Mouse (Mus musculus) heart, postnatal 14 days (tissue): ENCODE results near the gene Siah2. TPM values are rescaled to one million over a fixed set of nuclear protein-coding genes. Genes with fewer than 3 reads are reported as not detected.

Experiments
- DNase-seq, 2 experiments: peaks; one replicate each; pipeline ENCODE4 v3.0.0; 2021 to 2022
- intact Hi-C: fragments of 180-260 bp; cut with DNase I; formaldehyde crosslinking; loops from one replicate; pipeline ENCODE4 v1.15.1; 2025
- total RNA-seq, 2 experiments: library from RNA; stranded (reverse); gene quantifications; 2 replicates each; pipeline ENCODE4 v1.2.3; 2021

The Siah2 gene
- total RNA-seq, 2 experiments from 2014 or later = 13.9 to 14.2 TPM

- intact Hi-C loops = loop anchor here (10.0 kb wide), 1 partner anchor 282 kb away; the partner anchor contains the start of gene Tsc22d2
- no peak for DNase-seq
Measured at GRCm38 (mm10) chr3:58696806-58697205, 4.6 kb upstream of the Siah2 start.

GRCm38 (mm10) chr3:58695507-58695906, 3.3 kb upstream of the Siah2 start:
- intact Hi-C loops = loop anchor here (10.0 kb wide), 1 partner anchor 281 kb away; the partner anchor contains the start of gene Tsc22d2
- no peak for DNase-seq

DNA sequence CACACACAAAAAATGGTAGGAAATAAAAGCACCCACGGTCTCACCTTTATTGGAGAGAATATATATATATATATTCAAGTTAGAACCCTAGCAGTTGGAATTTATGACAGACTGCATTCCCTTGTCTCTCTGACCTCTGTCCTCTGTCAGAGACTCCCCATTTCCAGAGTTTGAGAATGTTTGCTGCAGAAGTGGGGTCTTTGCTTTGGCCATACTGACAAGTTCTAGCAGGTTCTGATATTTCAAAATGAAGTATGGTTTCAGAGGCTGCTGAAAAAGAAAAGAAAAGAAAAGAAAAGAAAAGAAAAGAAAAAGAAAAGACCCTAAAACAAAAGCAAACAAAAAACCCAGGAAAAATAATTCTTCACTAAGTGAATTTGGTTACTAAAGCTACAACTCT, 2.8 kb upstream of the Siah2 start:
- intact Hi-C loops = loop anchor here (10.0 kb wide), 1 partner anchor 280 kb away; the partner anchor contains the start of gene Tsc22d2
- DNase-seq = no peak

DNA sequence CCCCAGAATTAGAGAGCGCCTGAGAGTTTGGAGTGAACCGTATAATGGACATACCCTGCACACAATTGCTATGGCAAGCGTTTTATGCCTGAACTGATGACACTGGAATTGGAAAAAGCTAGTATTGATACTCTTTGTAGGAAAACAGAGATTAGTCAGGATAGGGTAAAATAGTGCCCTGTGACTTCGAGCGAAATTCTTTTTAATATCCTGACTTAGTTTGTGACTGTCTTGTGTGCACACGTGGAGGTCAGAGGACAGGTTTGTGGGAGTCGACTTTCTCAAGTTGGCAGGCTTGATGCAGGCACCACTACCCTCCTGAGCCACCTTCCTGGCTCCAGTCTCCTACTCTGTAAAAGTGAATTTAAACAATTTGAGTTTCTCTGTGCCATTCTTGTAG, 1.1 kb upstream of the Siah2 start:
- no peak for DNase-seq
- intact Hi-C loops = loop anchor here (5.0 to 10.0 kb wide), 3 partner anchors 36 to 279 kb away; partner anchors contain the start of genes Selenot and Tsc22d2

- DNase-seq = peak; percentile 39 to 45
- intact Hi-C loops = loop anchor here (5.0 to 10.0 kb wide), 3 partner anchors 34 to 277 kb away; partner anchors contain the start of genes Selenot and Tsc22d2
Measured at GRCm38 (mm10) chr3:58691374-58691939, 743 bp downstream of the Siah2 start.

DNA sequence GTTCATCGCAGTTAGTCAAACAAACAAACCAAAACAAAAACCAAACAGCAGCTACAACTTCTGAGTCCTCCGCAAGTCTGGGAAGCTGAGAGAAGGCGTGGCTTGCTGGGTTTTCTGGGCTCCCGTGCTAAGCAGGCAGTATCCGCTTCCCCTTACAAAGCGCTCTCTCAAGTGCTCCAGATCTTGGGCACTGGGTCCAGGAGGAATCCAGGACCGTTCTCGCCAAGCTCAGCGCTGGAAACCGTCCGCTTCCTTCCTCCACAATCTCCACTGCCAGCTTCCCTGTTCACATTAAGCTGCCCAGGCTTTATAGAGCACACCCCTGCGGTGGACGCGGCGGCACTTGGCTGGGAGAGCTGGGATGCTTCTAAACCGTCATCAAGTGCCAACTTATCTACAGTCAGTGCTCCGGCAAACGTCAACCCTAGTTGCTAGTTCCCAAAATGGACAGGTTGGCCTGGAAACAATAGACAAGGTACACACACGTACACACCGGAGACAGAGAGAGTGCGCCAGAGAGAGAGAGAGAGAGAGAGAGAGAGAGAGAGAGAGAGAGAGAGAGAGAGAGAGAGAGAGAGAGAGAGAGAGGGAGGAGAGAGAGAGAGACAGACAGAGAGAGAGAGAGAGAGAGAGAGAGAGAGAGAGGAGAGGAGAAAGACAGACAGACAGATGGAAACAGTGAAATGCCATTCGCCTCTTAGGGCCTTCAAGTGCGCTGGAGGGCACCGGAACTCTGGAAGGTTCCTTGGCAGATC, 1.4 kb downstream of the Siah2 start:
- peak; percentile 61 to 66 for DNase-seq
- intact Hi-C loops = loop anchor here (5.0 to 10.0 kb wide), 3 partner anchors 33 to 276 kb away; partner anchors contain the start of genes Selenot and Tsc22d2

DNA sequence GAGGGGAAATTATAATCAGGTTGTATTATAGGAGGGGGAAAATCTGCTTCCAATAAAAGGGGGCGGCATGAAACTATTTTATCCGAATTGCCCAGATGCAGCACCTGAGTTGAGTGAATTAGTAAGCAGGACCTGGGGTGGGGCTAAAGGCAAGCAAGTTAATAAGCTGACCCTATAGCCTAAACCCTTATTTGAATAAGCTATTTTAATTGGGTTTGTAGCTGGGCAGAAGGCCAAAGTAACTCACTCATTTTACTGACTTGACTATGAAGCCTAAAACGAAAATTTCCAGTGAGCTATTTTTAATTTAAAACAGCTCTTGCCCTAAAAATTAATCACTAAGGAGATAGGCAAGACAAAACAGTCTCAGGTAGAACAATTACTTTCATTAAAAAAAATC, 2.5 kb downstream of the Siah2 start:
- intact Hi-C loops = loop anchor here (5.0 to 10.0 kb wide), 3 partner anchors 32 to 275 kb away; partner anchors contain the start of genes Selenot and Tsc22d2
- no peak for DNase-seq

- no peak for DNase-seq
- intact Hi-C loops = no loop called here
Measured at GRCm38 (mm10) chr3:58689105-58689504, 3.1 kb downstream of the Siah2 start.

GRCm38 (mm10) chr3:58688551-58688950, 3.6 kb downstream of the Siah2 start:
- no peak for DNase-seq
- intact Hi-C loops = no loop called here

DNA sequence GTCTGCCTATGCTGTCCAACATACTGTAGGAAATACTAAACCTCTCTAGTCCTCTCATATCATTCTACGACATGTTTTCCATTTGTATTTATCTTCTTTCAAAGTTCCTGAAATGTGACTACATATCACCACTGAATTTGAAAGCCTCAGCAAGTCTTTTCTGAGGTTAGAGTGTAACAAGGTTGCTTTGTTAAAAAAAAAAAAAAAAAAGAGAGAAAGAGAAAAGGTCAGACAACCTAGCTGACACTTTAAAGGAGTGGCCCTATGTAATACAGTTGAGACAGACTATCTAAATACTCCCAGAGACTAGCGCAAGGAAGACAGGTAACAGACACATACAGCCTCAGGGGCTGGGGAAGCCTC, 5.3 kb downstream of the Siah2 start:
- intact Hi-C loops = no loop called here
- no peak for DNase-seq

DNA sequence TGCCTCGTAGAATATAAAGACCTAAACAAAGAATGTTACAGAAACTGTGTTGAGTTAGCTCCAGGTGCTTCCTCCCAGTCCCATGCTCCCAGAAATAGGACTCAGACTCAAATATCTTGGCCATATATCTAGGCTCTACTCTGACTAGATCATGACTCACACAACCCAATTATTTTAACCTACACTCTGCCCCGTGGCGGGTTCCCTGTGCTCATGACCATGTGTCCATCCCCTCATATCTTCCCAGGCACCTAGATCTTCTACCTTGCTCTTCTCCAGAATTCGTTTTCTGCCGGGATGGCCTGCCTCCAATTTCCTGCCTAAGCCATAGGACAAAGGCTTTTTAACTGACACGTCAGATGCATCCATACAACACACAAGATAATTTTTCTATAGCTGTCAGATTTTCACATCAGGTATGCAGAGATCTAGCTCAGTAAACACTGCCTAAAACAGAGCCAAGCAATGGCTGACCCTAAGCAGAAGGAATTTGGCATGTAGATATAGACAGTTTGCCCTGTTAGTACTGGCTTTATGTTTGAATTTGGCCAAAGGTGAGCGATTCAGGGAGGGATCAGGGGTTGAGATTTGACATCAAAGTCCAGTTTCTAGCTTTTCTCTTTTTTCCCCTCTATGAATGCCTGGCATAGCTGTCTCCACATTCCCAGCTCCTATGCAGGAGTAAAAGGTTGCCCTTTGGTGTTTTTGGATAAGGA, 5.8 kb downstream of the Siah2 start:
- no peak for DNase-seq
- intact Hi-C loops = no loop called here

GRCm38 (mm10) chr3:58685396-58685795, 6.8 kb downstream of the Siah2 start:
- intact Hi-C loops = no loop called here
- no peak for DNase-seq

GRCm38 (mm10) chr3:58683346-58683745, 8.9 kb downstream of the Siah2 start:
- intact Hi-C loops = no loop called here
- DNase-seq = no peak

GRCm38 (mm10) chr3:58682336-58682735, 9.9 kb downstream of the Siah2 start:
- intact Hi-C loops = no loop called here
- DNase-seq = no peak

GRCm38 (mm10) chr3:58681831-58682230, 10.4 kb downstream of the Siah2 start:
- intact Hi-C loops = no loop called here
- DNase-seq = no peak

DNA sequence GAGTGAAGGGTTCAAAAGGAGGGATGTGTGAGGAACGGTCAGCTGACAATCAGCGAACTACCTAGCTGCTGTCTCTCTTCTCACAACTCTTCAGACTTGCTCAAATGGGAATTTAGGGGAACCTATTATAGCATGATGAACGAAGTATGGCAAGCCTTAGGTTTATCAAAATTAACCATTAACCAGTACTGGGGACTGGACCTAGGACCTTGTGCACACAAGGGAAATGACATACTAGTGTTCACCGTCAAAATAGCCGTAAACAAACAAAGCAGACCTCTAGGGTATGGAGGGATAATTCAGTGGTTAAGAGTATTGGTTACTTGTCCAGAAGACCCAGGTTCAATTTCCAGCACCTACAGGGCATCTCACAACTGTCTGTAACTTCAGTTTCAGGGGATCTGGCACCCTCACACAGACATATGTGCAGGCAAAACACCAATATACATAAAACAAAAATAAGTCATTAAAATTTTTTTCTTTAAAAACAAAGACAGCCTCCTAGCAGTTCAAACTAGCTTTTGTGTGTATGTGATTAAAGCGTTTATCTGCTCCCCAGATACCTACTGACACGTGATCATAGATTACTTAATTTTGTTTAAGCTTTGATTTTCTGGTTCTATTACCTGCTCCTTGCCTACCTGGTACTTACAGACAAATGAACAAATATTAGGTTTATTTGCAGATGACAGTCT, 11.1 kb downstream of the Siah2 start:
- no peak for DNase-seq
- intact Hi-C loops = no loop called here

DNA sequence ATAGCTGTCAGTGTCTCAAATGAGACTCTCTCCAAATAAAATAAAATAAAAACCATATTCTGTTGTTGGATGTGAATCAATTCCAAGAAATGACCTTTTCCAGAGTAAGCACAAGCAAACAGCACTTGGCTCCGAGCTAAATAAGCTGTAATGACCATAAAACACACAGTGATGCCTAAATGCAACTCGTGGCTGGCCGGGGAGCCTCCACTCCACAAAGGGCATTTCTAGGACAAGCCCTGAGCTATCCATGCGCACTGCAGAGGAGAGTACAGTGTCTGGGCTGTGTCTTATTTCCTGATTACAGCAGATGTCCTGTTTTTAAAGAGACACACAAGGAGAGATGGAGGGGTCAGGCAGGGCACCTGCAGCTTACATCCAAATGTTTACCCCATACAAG, 12.2 kb downstream of the Siah2 start:
- no peak for DNase-seq
- intact Hi-C loops = no loop called here

- intact Hi-C loops = no loop called here
- no peak for DNase-seq
Measured at GRCm38 (mm10) chr3:58678905-58679304, 13.3 kb downstream of the Siah2 start.

DNA sequence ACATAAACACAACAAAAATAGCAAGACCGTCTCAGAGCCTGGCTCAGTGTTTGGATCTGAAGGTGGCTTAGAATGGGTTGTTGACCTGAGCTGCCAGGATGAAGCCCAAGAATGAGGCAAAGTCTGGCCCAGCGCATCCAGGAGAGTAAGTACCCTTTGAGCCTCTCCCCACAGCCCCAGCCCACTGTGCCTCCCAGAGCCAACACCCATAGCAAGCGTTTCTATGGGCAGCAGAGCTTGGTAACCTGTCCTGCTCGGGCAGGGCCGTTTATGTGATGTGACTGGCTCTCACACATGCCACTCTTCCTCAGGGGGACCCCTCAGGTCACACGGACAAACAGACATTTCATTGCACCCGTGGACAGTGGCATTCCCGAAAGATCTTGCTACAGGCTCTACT, 13.8 kb downstream of the Siah2 start:
- intact Hi-C loops = no loop called here
- no peak for DNase-seq

- DNase-seq = no peak
- intact Hi-C loops = no loop called here
Measured at GRCm38 (mm10) chr3:58677615-58678014, 14.6 kb downstream of the Siah2 start.

DNA sequence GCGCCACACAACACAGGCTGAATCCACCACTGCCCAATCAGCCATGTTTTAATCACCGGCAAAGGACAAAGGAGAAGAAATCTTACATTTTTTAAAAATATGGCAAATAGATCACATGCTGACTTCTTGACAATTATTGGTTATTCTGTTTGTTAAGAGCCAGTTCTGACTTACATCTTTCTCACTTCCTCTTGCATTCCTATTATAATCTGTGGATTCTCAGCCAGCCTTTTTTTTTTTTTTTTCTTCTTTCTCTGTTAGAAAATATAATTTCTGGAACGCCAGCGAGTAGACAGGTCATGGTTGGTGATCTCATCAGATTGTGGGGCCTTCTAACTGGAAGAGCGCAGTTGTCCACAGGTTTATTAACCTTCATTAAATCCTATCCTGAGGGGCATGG, 18.9 kb downstream of the Siah2 start:
- no peak for DNase-seq
- intact Hi-C loops = no loop called here
